Mouse (Mus musculus) lung, adult 2 months (tissue): ENCODE measurements around the gene Ppp4c. TPM values are rescaled to one million over a fixed set of nuclear protein-coding genes. Genes with fewer than 3 reads are reported as not detected.

Experiments
- DNase-seq: peaks from one replicate; pipeline ENCODE4 v3.0.0; 2022
- H3K4me1 ChIP-seq: fragments of 200-500 bp; 2 replicates; pipeline ENCODE4 v1.6.1; 2011; ENCODE audit warnings: low read length; ENCODE audit not compliant: control insufficient read depth, insufficient read depth
- H3K4me3 ChIP-seq: fragments of 200-500 bp; replicated peaks from 2 replicates; pipeline ENCODE3; 2011; ENCODE audit warnings: low read depth, mild to moderate bottlenecking, control low read depth, low read length; ENCODE audit errors: extremely low read depth
- CTCF ChIP-seq: fragments of 200-500 bp; IDR thresholded peaks from 2 replicates; pipeline ENCODE4 v1.5.1; 2011; ENCODE audit warnings: mild to moderate bottlenecking, low read length, control low read depth; ENCODE audit not compliant: insufficient read depth
- POLR2A ChIP-seq: fragments of 200-500 bp; IDR thresholded peaks from 2 replicates; pipeline ENCODE4 v1.6.1; 2011; ENCODE audit warnings: low read depth, mild to moderate bottlenecking, control low read depth, low read length, borderline replicate concordance; ENCODE audit errors: extremely low read depth
- WGBS: fragments of 180-500 bp; shearing (Covaris S2); methylation state at CpG from one replicate; pipeline ENCODE4 v1.1.7; 2018; 5-methylcytosine and 5-hydroxymethylcytosine counted together
- polyA plus RNA-seq: library from polyadenylated mRNA; depleted of rRNA; stranded (reverse); fragments of >200 nt; gene quantifications from 2 replicates; pipeline ENCODE4 v1.2.3, GENCODE M21; 2012

Gene Ppp4c
- polyA plus RNA-seq, 1 experiment, result 156 TPM

- Histone ChIP-seq H3K4me1 (0 out of 2 replicates have a peak, but pooled peaks cover 6% of the 10 kb centered on the region), H3K4me3 (no peak overlapping the region)
- DNase-seq, result peak; percentile 78
- TF ChIP-seq CTCF (peak; percentile 94), POLR2A (no peak)
- WGBS, result 20% methylated on average over 7 of the region's 7 CpGs
These were observed 29.7 kb upstream of the Ppp4c start for GRCm38 (mm10) chr7:126821835-126822511.

GRCm38 (mm10) chr7:126818818-126819217 is 26.5 kb upstream of the Ppp4c start:
- H3K4me1 ChIP-seq, result 0 out of 2 replicates have a peak, but pooled peaks cover 6% of the 10 kb centered on the region
- no peak overlapping the region for H3K4me3 ChIP-seq
- no peak for DNase-seq
- 28% methylated on average over 1 of the region's 1 CpGs for whole genome bisulfite sequencing
- TF ChIP-seq CTCF (no peak), POLR2A (no peak)

- 74% methylated on average over 7 of the region's 7 CpGs for WGBS
- TF ChIP-seq POLR2A (no peak), CTCF (no peak)
- Histone ChIP-seq H3K4me3 (no peak overlapping the region), H3K4me1 (0 out of 2 replicates have a peak, but pooled peaks cover 6% of the 10 kb centered on the region)
- no peak for DNase-seq
These were observed 25.3 kb upstream of the Ppp4c start for GRCm38 (mm10) chr7:126817595-126817994.

GRCm38 (mm10) chr7:126816494-126816893 is 24.2 kb upstream of the Ppp4c start:
- TF ChIP-seq POLR2A (no peak), CTCF (no peak)
- no peak overlapping the region for H3K4me3 ChIP-seq
- no peaks in the 10 kb centered on the region for H3K4me1 ChIP-seq
- DNase-seq, result no peak
- 66% methylated on average over 8 of the region's 8 CpGs for WGBS

- TF ChIP-seq POLR2A, result no peak
- TF ChIP-seq CTCF, result no peak
- Histone ChIP-seq H3K4me3 (no peak overlapping the region), H3K4me1 (no peaks in the 10 kb centered on the region)
- 46% methylated on average over 8 of the region's 8 CpGs for WGBS
- DNase-seq, result no peak
These were observed 23.5 kb upstream of the Ppp4c start for GRCm38 (mm10) chr7:126815726-126816222.

GRCm38 (mm10) chr7:126809723-126810369 is 17.6 kb upstream of the Ppp4c start:
- 46% methylated on average over 5 of the region's 5 CpGs for WGBS
- TF ChIP-seq POLR2A, result no peak
- no peak for TF ChIP-seq CTCF
- DNase-seq, result no peak
- Histone ChIP-seq H3K4me1 (no peaks in the 10 kb centered on the region; the same call in 1 of the 2 replicates), H3K4me3 (no peak overlapping the region)

- WGBS, result under 1% methylated on average over 43 of the region's 43 CpGs
- no peaks in the 10 kb centered on the region; the same call in 1 of the 2 replicates for H3K4me1 ChIP-seq
- DNase-seq, result peak; percentile 83
- TF ChIP-seq POLR2A (peak; percentile 32; the same call in 1 of the 2 replicates), CTCF (no peak)
- peak overlapping the region; percentile 77 for H3K4me3 ChIP-seq
These were observed 16.6 kb upstream of the Ppp4c start for GRCm38 (mm10) chr7:126808703-126809455.

- Histone ChIP-seq H3K4me1 (no peaks in the 10 kb centered on the region; the same call in 1 of the 2 replicates), H3K4me3 (no peak overlapping the region)
- 66% methylated on average over 4 of the region's 4 CpGs for WGBS
- TF ChIP-seq POLR2A (no peak), CTCF (no peak)
- no peak for DNase-seq
These were observed 15.1 kb upstream of the Ppp4c start for GRCm38 (mm10) chr7:126807405-126807804.

- WGBS, result 56% methylated on average over 6 of the region's 6 CpGs
- no peaks in the 10 kb centered on the region; the same call in 1 of the 2 replicates for H3K4me1 ChIP-seq
- TF ChIP-seq CTCF, result no peak
- TF ChIP-seq POLR2A, result no peak
- peak; percentile 50 for DNase-seq
- no peak overlapping the region for H3K4me3 ChIP-seq
These were observed 14.7 kb upstream of the Ppp4c start for GRCm38 (mm10) chr7:126806956-126807355.
